ENCODE assay signal across 8 mouse cellular contexts in the genomic region with DNA sequence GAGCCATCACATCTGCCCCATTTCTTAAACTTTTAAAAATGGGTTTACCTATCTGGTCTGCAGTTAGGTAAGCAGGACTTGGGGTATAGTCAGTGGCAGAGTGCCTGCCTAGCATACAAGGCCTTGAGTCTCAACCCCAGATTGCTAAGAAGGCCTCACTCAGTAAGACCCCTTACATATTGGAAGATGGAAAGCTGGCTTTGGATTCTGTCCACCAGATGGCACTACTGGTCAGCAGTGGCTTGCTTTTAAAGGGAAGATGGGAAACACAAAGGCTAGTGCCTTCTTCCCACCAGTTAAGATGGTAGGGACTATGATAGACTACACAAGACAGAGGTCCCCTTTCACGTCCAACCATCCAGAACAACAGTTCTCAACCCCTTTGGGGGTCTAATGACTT. TPM values are rescaled to one million over a fixed set of nuclear protein-coding genes. Genes with fewer than 3 reads are reported as not detected.
A peak's percentile ranks its signal among the peaks of the same experiment; 100 is the strongest.
DNase-seq lines count a peak whose midpoint lies in the region; TF ChIP-seq lines count a peak whose summit lies in the region.
"Had no signal": no experiment of that assay in that cellular context is flagged by ENCODE, and none has a peak within 500 bp of the region (broad histone marks: within the 10 kb centered on the region; RNA-seq: fewer than 3 reads in every experiment).

No protein-coding gene starts in this region.

- H3K27me3 ChIP-seq in ES-Bruce4 (ENCODE audit: control insufficient read depth, insufficient read depth, low read length, poor library complexity, severe bottlenecking): no peaks in the 10 kb centered on the region
- H3K27me3 ChIP-seq: megakaryocyte, embryonic 14.5 days had no signal

- peak; percentile 68 for DNase-seq in layer of hippocampus, adult 11-12 months (ENCODE audit: low spot score)
- DNase-seq in layer of hippocampus, adult 8-10 months (ENCODE audit: low spot score in 2 of 2): no peak
- peak; percentile 17 for DNase-seq in Muller cell, postnatal 12 days (ENCODE audit: inconsistent ontology term)
- DNase-seq in embryo, embryonic 9.5 days (ENCODE audit: extremely low spot score): peak; percentile 35
- peak; percentile 56 for DNase-seq in left cerebral cortex, postnatal 4 days
- DNase-seq in retina, postnatal 1 day: peak; percentile 75

- H3K4me1 ChIP-seq in ES-Bruce4 (ENCODE audit: control insufficient read depth, insufficient read depth, low read length): no peaks in the 10 kb centered on the region
- H3K4me1 ChIP-seq: megakaryocyte, embryonic 14.5 days had no signal

- peaks cover 14% of the 10 kb centered on the region for H3K36me3 ChIP-seq in ES-Bruce4 (ENCODE audit: control insufficient read depth, insufficient read depth, low read length, poor library complexity, severe bottlenecking)

- H3K27ac ChIP-seq in ES-Bruce4 (ENCODE audit: insufficient read depth, low read length): no peak overlapping the region

- intact Hi-C loops in left cerebral cortex, postnatal 4 days (cut with DNase I): no loop called here

- TF ChIP-seq CTCF in ES-Bruce4 (IDR thresholded peaks at IDR 0.05; ENCODE audit: low read depth, low read length): peak; percentile 15

- TF ChIP-seq POLR2A in ES-Bruce4 (IDR thresholded peaks at IDR 0.05; ENCODE audit: insufficient read depth, low read length): no peak

- no peak overlapping the region for H3K9ac ChIP-seq in ES-Bruce4 (ENCODE audit: low read depth, poor library complexity, severe bottlenecking)

- no peak for TF ChIP-seq EP300 in ES-Bruce4 (IDR thresholded peaks at IDR 0.05; ENCODE audit: insufficient read depth, low read depth, low read length)

- H3K9me3 ChIP-seq in ES-Bruce4 (replicated peaks; ENCODE audit: control insufficient read depth, insufficient read depth, low read length, poor library complexity, severe bottlenecking): no peaks in the 10 kb centered on the region

- no peak overlapping the region for H3K4me3 ChIP-seq in ES-Bruce4 (ENCODE audit: low read depth, low read length)
- H3K4me3 ChIP-seq: megakaryocyte, embryonic 14.5 days had no signal

RNA-seq across cellular contexts. Expression of gene Nrbf2, which starts 20.3 kb away (rescaled TPM):
- 10 to 100 TPM; 16.6 to 22.1 (median 17.7) TPM for total RNA-seq in layer of hippocampus, adult 8-10 months (2022)
- polyA plus RNA-seq in ES-Bruce4 (2011; ENCODE audit: insufficient read depth, insufficient read length, low read depth, missing spikeins): 22.5 and 24.6 TPM in 2 replicates
- 10 to 100 TPM; 14.4 to 16.1 TPM for total RNA-seq in left cerebral cortex, postnatal 4 days (2021)

Comparison
In these comparisons a context has a peak if more than half of its experiments do, and no peak if none do; other contexts are left out.
1. DNase-seq: peak in layer of hippocampus, adult 11-12 months (single experiment), Muller cell, postnatal 12 days (single experiment), embryo, embryonic 9.5 days (single experiment), left cerebral cortex, postnatal 4 days (single experiment) and retina, postnatal 1 day (single experiment); none in layer of hippocampus, adult 8-10 months (0 of 2).